Mouse (Mus musculus) myocyte (in vitro differentiated cells): ENCODE data around the gene Ovca2. TPM values are rescaled to one million over a fixed set of nuclear protein-coding genes. Genes with fewer than 3 reads are reported as not detected.

ENCODE experiments used
- H3K27me3 ChIP-seq: one replicate; pipeline ENCODE4 v1.6.1; 2011; ENCODE audit not compliant: control insufficient read depth, insufficient read depth, insufficient read length
- H3K36me3 ChIP-seq: one replicate; pipeline ENCODE4 v1.6.1; 2011; ENCODE audit not compliant: control insufficient read depth, insufficient read depth
- H3K4me2 ChIP-seq: one replicate; pipeline ENCODE4 v1.6.1; 2011; ENCODE audit warnings: low read depth, control low read depth
- H3K4me3 ChIP-seq: one replicate; pipeline ENCODE4 v1.5.1; 2011; ENCODE audit warnings: mild to moderate bottlenecking, control low read depth, moderate library complexity
- H3K79me2 ChIP-seq: one replicate; pipeline ENCODE4 v1.6.1; 2011; ENCODE audit not compliant: control insufficient read depth, insufficient read depth
- H3ac ChIP-seq: one replicate; pipeline ENCODE4 v1.6.1; 2011; ENCODE audit not compliant: control insufficient read depth, insufficient read length
- CEBPB ChIP-seq: IDR thresholded peaks from 2 replicates; pipeline ENCODE4 v1.6.1; 2011; ENCODE audit warnings: mild to moderate bottlenecking, moderate library complexity; ENCODE audit not compliant: poor library complexity, insufficient read depth, severe bottlenecking
- E2F4 ChIP-seq: IDR thresholded peaks from one replicate; pipeline ENCODE4 v1.6.1; 2011; ENCODE audit warnings: mild to moderate bottlenecking, control low read depth, moderate library complexity; ENCODE audit not compliant: insufficient read depth
- MAX ChIP-seq: IDR thresholded peaks from one replicate; pipeline ENCODE4 v1.6.1; 2011; ENCODE audit warnings: low read depth, mild to moderate bottlenecking, control low read depth
- MYOD1 ChIP-seq, 3 experiments: IDR thresholded peaks; one replicate each; pipeline ENCODE4 v1.6.1; 2011; ENCODE audit warnings: control low read depth in 2 of 3, low read depth in 2 of 3, mild to moderate bottlenecking in 2 of 3, moderate library complexity in 1 of 3; ENCODE audit not compliant: insufficient read length in 2 of 3, control insufficient read depth in 1 of 3
- MYOG ChIP-seq, 3 experiments: IDR thresholded peaks; one replicate each; pipeline ENCODE4 v1.6.1; 2011; ENCODE audit warnings: control low read depth in 2 of 3, low read depth in 2 of 3, mild to moderate bottlenecking in 2 of 3; ENCODE audit not compliant: insufficient read length in 2 of 3, control insufficient read depth in 1 of 3, insufficient read depth in 1 of 3
- POLR2A ChIP-seq: IDR thresholded peaks from one replicate; pipeline ENCODE4 v1.6.1; 2011; ENCODE audit warnings: low read depth, mild to moderate bottlenecking, control low read depth, moderate library complexity; ENCODE audit not compliant: insufficient read length
- POLR2AphosphoS2 ChIP-seq: IDR thresholded peaks from one replicate; pipeline ENCODE4 v1.6.1; 2011; ENCODE audit warnings: low read depth, control low read depth; ENCODE audit not compliant: insufficient read length
- REST ChIP-seq: IDR thresholded peaks from one replicate; pipeline ENCODE4 v1.6.1; 2011; ENCODE audit warnings: mild to moderate bottlenecking, control low read depth, moderate library complexity; ENCODE audit not compliant: insufficient read depth, insufficient read length
- SRF ChIP-seq: IDR thresholded peaks from one replicate; pipeline ENCODE4 v1.6.1; 2011; ENCODE audit warnings: low read depth; ENCODE audit not compliant: control insufficient read depth, insufficient read length
- TCF12 ChIP-seq: IDR thresholded peaks from one replicate; pipeline ENCODE4 v1.6.1; 2011; ENCODE audit warnings: mild to moderate bottlenecking, control low read depth; ENCODE audit not compliant: poor library complexity, insufficient read depth, severe bottlenecking
- TCF3 ChIP-seq: IDR thresholded peaks from one replicate; pipeline ENCODE4 v1.6.1; 2011; ENCODE audit warnings: low read depth, control low read depth; ENCODE audit not compliant: insufficient read length
- USF1 ChIP-seq: IDR thresholded peaks from one replicate; pipeline ENCODE4 v1.6.1; 2011; ENCODE audit warnings: low read depth, mild to moderate bottlenecking, control low read depth, moderate library complexity
- polyA plus RNA-seq: library from polyadenylated mRNA; unstranded; fragments of >200 nt; fragmentation: generic; extraction: Trizol; gene quantifications from one replicate; pipeline ENCODE4 v1.2.1, GENCODE M21; 2012; ENCODE audit warnings: missing spikeins

Gene Ovca2
- polyA plus RNA-seq, 1 experiment: 12.2 TPM

DNA sequence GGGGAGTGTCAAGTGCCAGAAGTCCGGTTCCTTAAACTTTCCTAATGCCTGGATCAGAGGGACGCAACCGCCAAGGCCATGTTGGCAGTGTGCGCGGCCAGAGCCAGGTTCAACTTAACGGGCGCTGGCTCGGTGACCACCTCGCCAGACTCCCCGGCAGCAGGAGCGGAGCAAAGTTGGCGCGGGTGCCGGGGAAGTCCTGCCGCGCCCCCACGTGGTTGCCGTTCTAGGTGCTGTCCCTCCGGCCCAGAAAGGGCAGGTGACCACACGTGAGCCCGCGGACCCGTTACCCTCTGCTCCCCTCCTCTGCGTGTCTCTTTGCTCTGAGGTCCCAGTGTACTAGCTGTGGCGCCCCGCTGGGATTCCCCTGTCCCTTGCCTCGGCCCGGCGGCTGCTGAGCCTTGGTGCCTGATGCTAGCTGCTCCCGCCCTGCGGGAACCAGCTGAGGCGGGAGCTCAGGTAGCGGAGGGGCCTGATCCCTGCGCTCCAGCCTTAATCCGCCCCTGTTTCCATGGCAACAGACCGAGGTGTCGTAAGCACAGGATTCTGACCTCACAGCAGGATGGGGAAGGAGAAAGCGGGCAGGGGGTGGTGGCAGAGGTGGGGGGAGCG lies 16.3 kb upstream of the Ovca2 start:
- TF ChIP-seq E2F4 (no peak), MYOD1 (IDR thresholded peaks at IDR 0.05; ENCODE audit: control insufficient read depth in 1 of 3, insufficient read length in 2 of 3, low read depth in 2 of 3) (no peak)
- Histone ChIP-seq H3K36me3 (no peaks in the 10 kb centered on the region), H3K27me3 (peaks cover 36% of the 10 kb centered on the region), H3K79me2 (no peaks in the 10 kb centered on the region), H3ac (no peak overlapping the region), H3K4me3 (no peak overlapping the region), H3K4me2 (peak overlapping the region; percentile 74)

DNA sequence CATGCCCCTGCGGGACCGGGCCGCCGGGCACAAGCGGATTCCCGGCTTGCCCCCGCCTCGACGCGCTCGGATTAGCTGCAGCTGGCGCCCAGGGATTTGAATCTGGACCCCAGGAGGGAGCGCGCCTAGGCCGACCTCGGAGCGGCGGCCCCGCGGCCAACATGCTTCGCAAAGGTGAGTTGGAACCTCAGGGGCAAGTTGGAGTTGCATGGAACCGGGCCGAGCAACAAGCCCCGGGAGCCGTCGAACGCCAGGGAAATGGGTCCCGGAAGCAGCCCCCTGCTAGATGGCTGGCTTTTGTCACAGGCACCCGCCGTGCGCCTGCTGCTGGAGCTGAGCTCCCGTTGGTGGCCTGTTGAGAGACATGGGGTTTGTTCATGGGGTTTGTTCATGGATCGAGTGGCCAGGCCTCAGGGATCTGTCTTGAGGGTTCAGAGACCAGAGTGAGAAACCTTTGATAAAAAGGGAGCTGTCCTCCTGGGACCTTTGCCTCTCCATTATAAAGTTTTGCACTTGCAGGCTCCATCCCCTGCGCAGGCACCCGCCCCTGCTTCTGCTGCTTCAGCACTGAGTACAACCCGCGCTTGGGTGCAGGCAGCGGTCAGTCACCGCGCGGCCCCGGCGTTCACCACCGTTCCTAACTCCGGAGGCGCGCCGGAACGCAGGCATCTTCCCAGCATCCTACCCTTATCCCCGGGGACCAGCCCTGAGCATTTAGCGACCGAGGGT lies 15.7 kb upstream of the Ovca2 start:
- peaks cover 2% of the 10 kb centered on the region for H3K79me2 ChIP-seq
- H3ac ChIP-seq: no peak overlapping the region
- peaks cover 36% of the 10 kb centered on the region for H3K27me3 ChIP-seq
- H3K36me3 ChIP-seq: no peaks in the 10 kb centered on the region
- TF ChIP-seq MYOG (IDR thresholded peaks at IDR 0.05; ENCODE audit: control insufficient read depth in 1 of 3, insufficient read depth in 1 of 3, insufficient read length in 2 of 3, low read depth in 2 of 3) (no peak), POLR2A (no peak), E2F4 (no peak), CEBPB (no peak), TCF12 (no peak), MYOD1 (IDR thresholded peaks at IDR 0.05; ENCODE audit: control insufficient read depth in 1 of 3, insufficient read length in 2 of 3, low read depth in 2 of 3) (no peak), SRF (no peak)
- H3K4me2 ChIP-seq: peak overlapping the region; percentile 74
- peak overlapping the region; percentile 6 for H3K4me3 ChIP-seq

DNA sequence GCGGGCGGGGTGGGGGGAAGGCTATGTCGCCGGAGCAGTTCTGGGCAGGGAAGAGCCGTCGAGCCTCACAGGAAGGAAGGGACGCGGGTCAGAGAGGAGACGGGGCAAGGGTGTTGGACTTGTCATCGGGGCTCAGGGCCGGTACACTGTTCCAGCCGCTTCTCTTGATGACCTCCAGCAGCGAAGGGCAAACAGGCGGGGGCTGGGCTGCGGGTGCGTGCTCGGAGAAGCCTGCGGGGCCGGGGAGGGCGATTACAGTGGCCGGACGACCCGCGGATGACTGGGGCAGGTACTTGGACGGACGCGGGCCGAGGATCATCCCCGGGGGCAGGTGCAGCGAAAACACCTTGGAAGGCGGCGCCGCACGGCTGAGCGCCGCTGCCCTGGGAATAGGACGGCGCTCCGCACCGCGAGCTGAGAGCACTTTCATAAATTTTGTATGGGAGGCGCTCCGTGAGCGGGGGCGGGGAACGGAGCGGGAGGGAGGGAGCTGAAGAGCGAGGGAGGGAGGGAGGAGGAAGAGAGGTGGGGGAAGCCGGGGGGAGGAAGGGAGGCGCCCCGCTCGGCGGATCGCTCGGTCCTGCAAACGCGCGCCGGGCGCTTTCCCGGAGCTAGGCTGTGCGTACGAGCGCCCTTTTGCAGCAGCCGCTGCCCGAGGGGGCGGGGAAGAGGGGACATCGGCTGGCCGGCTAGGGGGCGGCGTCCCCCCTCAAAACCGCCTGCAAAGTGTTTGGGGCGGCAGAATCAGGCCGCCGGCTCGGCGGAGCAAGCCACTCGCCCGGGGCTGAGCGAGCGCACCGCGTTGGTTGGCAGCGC lies 14.8 kb upstream of the Ovca2 start, which contains the start of gene Rtn4rl1:
Rtn4rl1 (plus strand) TSS at position 528 of the 816 bp plus-strand sequence.
- Histone ChIP-seq H3K4me3 (peak within 1 kb of the TSS; percentile 6), H3K36me3 (no peaks in the 10 kb centered on the region), H3K4me2 (peak within 1 kb of the TSS; percentile 74), H3K79me2 (peaks cover 10% of the 10 kb centered on the region), H3K27me3 (peaks cover 30% of the 10 kb centered on the region), H3ac (no peak within 1 kb of the TSS)
- TF ChIP-seq MAX (no peak), TCF12 (no peak), POLR2AphosphoS2 (no peak), REST (no peak), POLR2A (no peak), MYOG (IDR thresholded peaks at IDR 0.05; ENCODE audit: control insufficient read depth in 1 of 3, insufficient read depth in 1 of 3, insufficient read length in 2 of 3, low read depth in 2 of 3) (no peak), TCF3 (no peak), E2F4 (no peak), SRF (no peak), USF1 (no peak), MYOD1 (IDR thresholded peaks at IDR 0.05; ENCODE audit: control insufficient read depth in 1 of 3, insufficient read length in 2 of 3, low read depth in 2 of 3) (no peak), CEBPB (no peak)

DNA sequence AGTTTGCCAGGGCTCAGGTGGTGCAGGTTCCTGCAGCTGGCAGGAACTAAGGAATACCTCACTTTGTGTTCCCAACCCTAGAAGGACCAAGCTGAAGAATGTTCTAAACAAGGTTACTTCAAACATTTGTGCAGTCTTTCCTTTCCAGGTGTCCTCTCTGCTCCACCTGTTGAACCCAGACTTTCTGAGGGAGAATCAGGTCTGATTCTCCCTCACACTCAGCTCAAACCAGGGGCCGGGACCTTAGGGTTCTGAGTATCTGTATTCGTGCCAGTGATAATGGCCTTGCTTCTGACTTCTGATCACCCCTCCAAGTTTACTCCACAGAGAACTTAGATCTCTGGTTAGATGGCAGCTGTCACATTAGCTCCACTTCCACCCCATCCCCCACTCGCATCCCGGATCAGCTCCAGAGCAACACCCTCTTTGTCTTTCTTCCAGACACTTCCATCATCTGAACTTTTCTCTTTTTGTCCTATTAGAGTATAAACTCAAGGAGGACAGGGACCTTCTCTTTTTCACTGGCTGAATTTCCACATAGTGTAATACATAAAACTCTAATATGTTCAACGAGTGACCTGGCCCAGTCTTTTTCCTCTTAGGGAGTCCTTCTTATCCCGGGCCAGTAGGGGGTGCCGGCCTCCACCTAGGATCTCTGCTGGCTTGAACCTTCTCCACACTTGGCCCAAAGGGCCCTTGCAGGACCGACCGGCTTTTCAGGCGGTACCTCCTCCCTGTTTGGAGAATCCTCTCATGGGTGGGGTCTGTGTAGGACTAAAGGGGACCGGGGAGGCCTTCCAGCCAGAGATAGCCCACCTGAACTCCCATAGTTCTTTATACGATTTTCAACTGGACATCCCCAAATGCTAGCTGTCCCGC lies 13.9 kb upstream of the Ovca2 start:
- Histone ChIP-seq H3ac (no peak overlapping the region), H3K36me3 (no peaks in the 10 kb centered on the region), H3K79me2 (peaks cover 12% of the 10 kb centered on the region), H3K27me3 (peaks cover 29% of the 10 kb centered on the region), H3K4me3 (peak overlapping the region; percentile 6), H3K4me2 (peak overlapping the region; percentile 74)
- TF ChIP-seq TCF12 (no peak), MYOD1 (IDR thresholded peaks at IDR 0.05; ENCODE audit: control insufficient read depth in 1 of 3, insufficient read length in 2 of 3, low read depth in 2 of 3) (no peak), MAX (no peak), CEBPB (no peak), REST (no peak), TCF3 (no peak), E2F4 (no peak), POLR2AphosphoS2 (no peak)
